ENCODE assay signal across 7 mouse cellular contexts in the genomic region with DNA sequence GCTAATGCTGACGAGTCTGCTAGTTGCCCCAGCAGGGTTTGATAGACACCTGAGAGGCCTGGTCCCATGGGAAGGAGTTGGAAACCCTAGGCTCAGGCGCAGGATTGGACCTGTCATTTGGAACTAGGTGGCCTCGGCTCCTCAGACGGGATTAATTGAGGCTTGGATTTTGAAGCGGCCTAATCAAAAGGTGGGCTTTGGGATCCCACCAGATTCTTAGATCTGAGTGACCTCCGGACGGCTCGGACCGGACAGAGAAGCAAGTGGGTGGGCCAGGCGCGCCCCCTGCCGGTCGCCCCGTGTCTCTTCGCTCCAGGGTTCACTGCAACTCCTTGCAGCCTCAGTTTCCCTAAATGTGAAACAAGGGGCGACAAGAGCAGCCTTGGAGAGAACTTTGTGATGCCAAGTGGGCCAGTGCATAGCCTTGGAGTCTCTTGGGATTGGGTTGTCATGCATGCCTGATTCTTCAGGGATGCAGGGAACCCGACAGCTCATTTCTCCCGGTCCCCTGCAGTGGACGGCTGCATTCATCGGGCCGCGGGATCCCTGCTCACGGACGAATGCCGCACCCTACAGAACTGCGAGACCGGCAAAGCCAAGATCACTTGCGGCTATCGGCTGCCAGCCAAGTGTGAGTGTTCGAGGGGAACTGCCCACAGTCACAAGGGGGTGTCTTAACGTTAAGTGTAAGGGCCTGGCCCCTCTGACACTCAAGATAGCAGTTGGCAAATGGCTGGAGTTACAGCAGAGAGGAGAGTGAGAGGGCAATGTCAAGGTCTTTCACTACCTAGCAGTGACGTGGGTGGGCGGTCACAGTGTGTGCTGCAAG. TPM values are rescaled to one million over a fixed set of nuclear protein-coding genes. Genes with fewer than 3 reads are reported as not detected.
DNase-seq lines count a peak whose midpoint lies in the region; ATAC-seq and TF ChIP-seq lines count a peak whose summit lies in the region.

No protein-coding gene starts in this region.

- no peak for ATAC-seq in kidney, postnatal 0 days (replicated peaks; ENCODE audit: low FRiP score, low read depth)

- peak; percentile 51 for DNase-seq in adrenal gland, adult 8-10 months
- peak; percentile 80 for DNase-seq in embryo, embryonic 9.5 days (ENCODE audit: extremely low spot score)
- peak; percentile 86 for DNase-seq in heart, embryonic 10.5 days (ENCODE audit: low spot score)
- peak; percentile 77 for DNase-seq in kidney, postnatal 0 days (ENCODE audit: low spot score)
- DNase-seq in lung, postnatal 10 days, result peak; percentile 71
- peak; percentile 57 for DNase-seq in right cerebral cortex, postnatal 25 days

- no peaks in the 10 kb centered on the region for H3K9me3 ChIP-seq in ES-Bruce4 (replicated peaks; ENCODE audit: control insufficient read depth, insufficient read depth, low read length, poor library complexity, severe bottlenecking)
- H3K9me3 ChIP-seq in heart, embryonic 10.5 days, result no peaks in the 10 kb centered on the region
- no peaks in the 10 kb centered on the region for H3K9me3 ChIP-seq in kidney, postnatal 0 days (replicated peaks; ENCODE audit: low read length)

- no peak for TF ChIP-seq EP300 in ES-Bruce4 (IDR thresholded peaks at IDR 0.05; ENCODE audit: insufficient read depth, low read depth, low read length)

- no peak overlapping the region for H3K9ac ChIP-seq in ES-Bruce4 (ENCODE audit: low read depth, poor library complexity, severe bottlenecking)
- H3K9ac ChIP-seq in kidney, postnatal 0 days (ENCODE audit: low read depth, low read length), result no peak overlapping the region

- 14% methylated on average over 33 of the region's 33 CpGs for WGBS in heart, embryonic 10.5 days
- 15% methylated on average over 33 of the region's 33 CpGs for WGBS in kidney, postnatal 0 days

- H3K4me3 ChIP-seq in ES-Bruce4 (ENCODE audit: low read depth, low read length), result no peak overlapping the region
- peak overlapping the region; percentile 29; the same call in 1 of the 2 replicates for H3K4me3 ChIP-seq in heart, embryonic 10.5 days
- no peak overlapping the region for H3K4me3 ChIP-seq in kidney, postnatal 0 days (replicated peaks; ENCODE audit: low read depth, low read length)

- peaks cover 4% of the 10 kb centered on the region for H3K4me1 ChIP-seq in ES-Bruce4 (ENCODE audit: control insufficient read depth, insufficient read depth, low read length)
- peaks cover 36% of the 10 kb centered on the region for H3K4me1 ChIP-seq in heart, embryonic 10.5 days
- H3K4me1 ChIP-seq in kidney, postnatal 0 days (replicated peaks; ENCODE audit: insufficient read depth, low read length), result peaks cover 37% of the 10 kb centered on the region

- no peak overlapping the region for H3K4me2 ChIP-seq in kidney, postnatal 0 days (ENCODE audit: low read length)

- TF ChIP-seq CTCF in ES-Bruce4 (IDR thresholded peaks at IDR 0.05; ENCODE audit: low read depth, low read length), result peak; percentile 81
- TF ChIP-seq CTCF in kidney, postnatal 0 days (IDR thresholded peaks at IDR 0.05; ENCODE audit: low read depth), result peak; percentile 92

- no peak overlapping the region for H3K27ac ChIP-seq in ES-Bruce4 (ENCODE audit: insufficient read depth, low read length)
- no peak overlapping the region for H3K27ac ChIP-seq in heart, embryonic 10.5 days
- H3K27ac ChIP-seq in kidney, postnatal 0 days, result peak overlapping the region; percentile 42; the same call in 1 of the 2 replicates

- H3K27me3 ChIP-seq in ES-Bruce4 (ENCODE audit: control insufficient read depth, insufficient read depth, low read length, poor library complexity, severe bottlenecking), result no peaks in the 10 kb centered on the region
- H3K27me3 ChIP-seq in heart, embryonic 10.5 days (ENCODE audit: insufficient read depth, poor library complexity, severe bottlenecking), result peaks cover 39% of the 10 kb centered on the region
- no peaks in the 10 kb centered on the region for H3K27me3 ChIP-seq in kidney, postnatal 0 days (ENCODE audit: insufficient read depth, low read length)

- peaks cover 23% of the 10 kb centered on the region for H3K36me3 ChIP-seq in ES-Bruce4 (ENCODE audit: control insufficient read depth, insufficient read depth, low read length, poor library complexity, severe bottlenecking)
- H3K36me3 ChIP-seq in heart, embryonic 10.5 days, result peaks cover 38% of the 10 kb centered on the region
- peaks cover 32% of the 10 kb centered on the region for H3K36me3 ChIP-seq in kidney, postnatal 0 days (ENCODE audit: insufficient read depth, low read length)

- no peak for TF ChIP-seq POLR2A in ES-Bruce4 (IDR thresholded peaks at IDR 0.05; ENCODE audit: insufficient read depth, low read length)

RNA-seq across cellular contexts. Expression of a gene that starts 10.0 kb away (rescaled TPM):
- polyA plus RNA-seq in ES-Bruce4 (2011; ENCODE audit: insufficient read depth, insufficient read length, low read depth, missing spikeins), result 86.7 and 87.5 TPM in 2 replicates
- 100 to 1,000 TPM; 127 to 182 (median 149) TPM for total RNA-seq in adrenal gland, adult 8-10 months (2022)
- 198 and 212 TPM in 2 replicates for polyA plus RNA-seq in heart, embryonic 10.5 days (2016; fragmentation: Nextera tagmentation; extraction: Ambion mirVana)
- 197 and 209 TPM in 2 replicates for polyA plus RNA-seq in kidney, postnatal 0 days (2015; fragmentation: Nextera tagmentation; extraction: Ambion mirVana)

RNA-seq across cellular contexts. Expression of a gene that starts 21.3 kb away (rescaled TPM):
- 584 and 638 TPM in 2 replicates for polyA plus RNA-seq in ES-Bruce4 (2011; ENCODE audit: insufficient read depth, insufficient read length, low read depth, missing spikeins)
- total RNA-seq in adrenal gland, adult 8-10 months (2022), result 100 to 1,000 TPM; 725 to 927 (median 846) TPM
- polyA plus RNA-seq in heart, embryonic 10.5 days (2016; fragmentation: Nextera tagmentation; extraction: Ambion mirVana), result 1,294 and 1,907 TPM in 2 replicates
- 2,325 and 2,471 TPM in 2 replicates for polyA plus RNA-seq in kidney, postnatal 0 days (2015; fragmentation: Nextera tagmentation; extraction: Ambion mirVana)

RNA-seq across cellular contexts. Expression of a gene that starts 44.9 kb away (rescaled TPM):
- 41.0 and 45.1 TPM in 2 replicates for polyA plus RNA-seq in ES-Bruce4 (2011; ENCODE audit: insufficient read depth, insufficient read length, low read depth, missing spikeins)
- total RNA-seq in adrenal gland, adult 8-10 months (2022), result 10 to 100 TPM; 20.9 to 27.4 (median 24.4) TPM
- polyA plus RNA-seq in heart, embryonic 10.5 days (2016; fragmentation: Nextera tagmentation; extraction: Ambion mirVana), result 67.6 and 72.8 TPM in 2 replicates
- polyA plus RNA-seq in kidney, postnatal 0 days (2015; fragmentation: Nextera tagmentation; extraction: Ambion mirVana), result 47.3 and 55.8 TPM in 2 replicates
